Mouse (Mus musculus) intestine, postnatal 0 days (tissue): ENCODE measurements around the gene Ano9. TPM values are rescaled to one million over a fixed set of nuclear protein-coding genes. Genes with fewer than 3 reads are reported as not detected.
A peak's percentile ranks its signal among the peaks of the same experiment; 100 is the strongest.

ENCODE experiments used
- ATAC-seq: fragments of 200-750 bp; cut with Nextera tagmentation; 2 replicates; pipeline ENCODE4 v1.8.0; 2017; ENCODE audit warnings: mild to moderate bottlenecking, moderate TSS enrichment, moderate library complexity
- H3K27ac ChIP-seq: fragments of 300-500 bp; sonication (generic); 2 replicates; pipeline ENCODE4 v1.5.1; 2014; ENCODE audit warnings: mild to moderate bottlenecking, low read depth, low read length, moderate library complexity
- H3K27me3 ChIP-seq: fragments of 300-500 bp; sonication (generic); replicated peaks from 2 replicates; pipeline ENCODE4 v1.6.1; 2014; ENCODE audit warnings: low read length, mixed read lengths; ENCODE audit not compliant: control insufficient read depth, insufficient read depth
- H3K36me3 ChIP-seq: fragments of 300-500 bp; sonication (generic); 2 replicates; pipeline ENCODE4 v1.6.1; 2014; ENCODE audit warnings: mild to moderate bottlenecking, moderate library complexity; ENCODE audit not compliant: control insufficient read depth, insufficient read depth
- H3K4me1 ChIP-seq: fragments of 300-500 bp; sonication (generic); replicated peaks from 2 replicates; pipeline ENCODE4 v1.6.1; 2014; ENCODE audit warnings: antibody characterized with exemption, low read length, mixed read lengths; ENCODE audit not compliant: control insufficient read depth, insufficient read depth
- H3K4me2 ChIP-seq: fragments of 300-500 bp; sonication (generic); replicated peaks from 2 replicates; pipeline ENCODE4 v1.6.1; 2014; ENCODE audit warnings: low read depth, mild to moderate bottlenecking, moderate library complexity
- H3K4me3 ChIP-seq: fragments of 300-500 bp; sonication (generic); 2 replicates; pipeline ENCODE4 v1.5.1; 2014; ENCODE audit warnings: low read depth, low read length
- H3K9ac ChIP-seq: fragments of 300-500 bp; sonication (generic); 2 replicates; pipeline ENCODE4 v1.6.1; 2014; ENCODE audit warnings: mild to moderate bottlenecking, low read depth, low read length
- H3K9me3 ChIP-seq: fragments of 300-500 bp; sonication (generic); 2 replicates; pipeline ENCODE4 v1.6.1; 2016; ENCODE audit warnings: mixed run types; ENCODE audit not compliant: control insufficient read depth
- CTCF ChIP-seq: sonication (generic); IDR thresholded peaks from 2 replicates; pipeline ENCODE4 v1.5.1; 2016; ENCODE audit warnings: low read depth, mild to moderate bottlenecking, control low read depth, antibody characterized with exemption, moderate library complexity
- WGBS: fragments of 180-500 bp; shearing (Covaris S2); extraction: QIAGEN DNeasy Blood & Tissue Kit; methylation state at CpG from one replicate; pipeline ENCODE4 v1.1.7; 2014; 5-methylcytosine and 5-hydroxymethylcytosine counted together
- polyA plus RNA-seq: library from polyadenylated mRNA; unstranded; fragments of >200 nt; fragmentation: Nextera tagmentation; extraction: Ambion mirVana; gene quantifications from 2 replicates; pipeline ENCODE4 v1.2.1, GENCODE M21; 2015

Gene Ano9
- polyA plus RNA-seq, 1 experiment from 2014 or later: 46.8 TPM

DNA sequence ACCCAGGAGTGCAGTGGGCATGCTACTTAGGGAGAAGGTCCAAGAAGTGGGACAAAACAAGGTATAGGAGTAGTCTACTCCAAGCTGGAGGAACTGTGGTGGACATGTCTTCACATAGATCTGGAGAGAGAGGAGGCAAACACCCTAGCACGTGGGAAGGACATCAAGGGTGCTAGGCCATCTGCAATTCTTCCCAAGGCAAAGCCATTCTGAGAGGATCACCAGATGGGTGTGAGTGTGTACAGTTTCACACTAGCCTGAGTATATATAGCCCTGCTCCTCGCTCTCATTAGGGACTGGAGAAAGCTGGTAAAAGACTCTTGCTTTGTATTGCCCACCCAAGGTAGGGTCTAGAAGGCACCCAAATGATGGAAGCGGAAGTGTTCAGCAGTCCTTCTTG is 54.3 kb downstream of the Ano9 start:
- no peak overlapping the region for H3K27ac ChIP-seq
- no peak for ATAC-seq

DNA sequence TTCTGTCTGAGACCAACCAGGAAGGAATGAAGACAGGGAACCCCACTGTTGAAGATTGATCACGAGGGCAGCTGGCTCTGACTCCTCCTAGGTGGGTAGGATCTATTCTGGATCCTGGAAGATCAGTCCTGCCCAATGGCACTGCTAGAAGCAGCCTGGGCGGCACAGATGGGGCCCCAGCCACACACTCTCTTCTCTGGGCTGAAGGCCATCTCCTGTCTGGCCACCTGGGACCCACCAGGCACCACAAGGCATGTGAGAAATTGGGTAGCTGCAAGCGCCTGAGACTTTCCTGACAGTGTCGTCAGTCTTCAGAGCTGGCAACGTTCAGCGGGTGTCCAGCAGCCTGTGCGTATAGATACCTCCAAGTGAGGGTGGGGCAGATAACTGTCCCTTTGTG is 55.1 kb downstream of the Ano9 start:
- peaks cover 8% of the 10 kb centered on the region; the same call in 1 of the 2 replicates for H3K27me3 ChIP-seq
- ATAC-seq: no peak
- no peak for TF ChIP-seq CTCF
- no peaks in the 10 kb centered on the region for H3K9me3 ChIP-seq
- H3K4me2 ChIP-seq: no peak overlapping the region
- no peak overlapping the region for H3K4me3 ChIP-seq
- peaks cover 6% of the 10 kb centered on the region; the same call in 1 of the 2 replicates for H3K4me1 ChIP-seq
- 63% methylated on average over 7 of the region's 7 CpGs for WGBS
- H3K27ac ChIP-seq: no peak overlapping the region
- H3K36me3 ChIP-seq: 0 out of 2 replicates have a peak, but pooled peaks cover 4% of the 10 kb centered on the region
- no peak overlapping the region for H3K9ac ChIP-seq

More for the DNA sequence above, 54.3 kb downstream of the Ano9 start:
- no peaks in the 10 kb centered on the region for H3K9me3 ChIP-seq
- peaks cover 6% of the 10 kb centered on the region; the same call in 1 of the 2 replicates for H3K4me1 ChIP-seq
- 0 out of 2 replicates have a peak, but pooled peaks cover 4% of the 10 kb centered on the region for H3K36me3 ChIP-seq
- H3K4me2 ChIP-seq: no peak overlapping the region
- 84% methylated on average over 3 of the region's 3 CpGs for WGBS
- H3K27me3 ChIP-seq: peaks cover 8% of the 10 kb centered on the region; the same call in 1 of the 2 replicates
- TF ChIP-seq CTCF: no peak
- H3K4me3 ChIP-seq: no peak overlapping the region
- H3K9ac ChIP-seq: no peak overlapping the region

DNA sequence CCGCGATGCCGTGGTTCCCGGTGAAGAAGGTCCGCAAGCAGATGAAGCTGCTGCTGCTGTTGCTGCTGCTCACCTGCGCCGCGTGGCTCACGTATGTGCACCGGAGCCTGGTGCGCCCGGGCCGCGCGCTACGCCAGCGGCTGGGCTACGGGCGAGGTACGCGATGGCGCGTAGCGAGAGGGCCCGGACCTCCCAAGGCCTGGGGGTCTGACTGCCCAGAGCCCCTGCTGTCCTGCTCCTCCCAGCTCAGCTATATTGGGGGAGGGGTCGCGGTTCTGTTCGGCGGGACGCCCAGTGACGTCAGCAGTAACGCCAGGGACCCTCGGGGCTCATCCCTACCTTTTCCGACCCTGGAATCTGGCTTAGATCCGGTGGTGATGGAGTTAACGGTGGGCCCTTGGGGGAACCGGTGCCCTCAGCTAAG is 56.3 kb downstream of the Ano9 start:
- Histone ChIP-seq H3K4me1 (peaks cover 6% of the 10 kb centered on the region; the same call in 1 of the 2 replicates), H3K9me3 (no peaks in the 10 kb centered on the region), H3K27me3 (peaks cover 8% of the 10 kb centered on the region; the same call in 1 of the 2 replicates), H3K27ac (no peak overlapping the region), H3K4me2 (peak overlapping the region; percentile 97), H3K4me3 (peak overlapping the region; percentile 52), H3K9ac (peak overlapping the region; percentile 55; the same call in 1 of the 2 replicates), H3K36me3 (0 out of 2 replicates have a peak, but pooled peaks cover 4% of the 10 kb centered on the region)
- 3% methylated on average over 35 of the region's 37 CpGs for WGBS
- TF ChIP-seq CTCF: no peak
- no peak; the same call in 1 of the 2 replicates for ATAC-seq

DNA sequence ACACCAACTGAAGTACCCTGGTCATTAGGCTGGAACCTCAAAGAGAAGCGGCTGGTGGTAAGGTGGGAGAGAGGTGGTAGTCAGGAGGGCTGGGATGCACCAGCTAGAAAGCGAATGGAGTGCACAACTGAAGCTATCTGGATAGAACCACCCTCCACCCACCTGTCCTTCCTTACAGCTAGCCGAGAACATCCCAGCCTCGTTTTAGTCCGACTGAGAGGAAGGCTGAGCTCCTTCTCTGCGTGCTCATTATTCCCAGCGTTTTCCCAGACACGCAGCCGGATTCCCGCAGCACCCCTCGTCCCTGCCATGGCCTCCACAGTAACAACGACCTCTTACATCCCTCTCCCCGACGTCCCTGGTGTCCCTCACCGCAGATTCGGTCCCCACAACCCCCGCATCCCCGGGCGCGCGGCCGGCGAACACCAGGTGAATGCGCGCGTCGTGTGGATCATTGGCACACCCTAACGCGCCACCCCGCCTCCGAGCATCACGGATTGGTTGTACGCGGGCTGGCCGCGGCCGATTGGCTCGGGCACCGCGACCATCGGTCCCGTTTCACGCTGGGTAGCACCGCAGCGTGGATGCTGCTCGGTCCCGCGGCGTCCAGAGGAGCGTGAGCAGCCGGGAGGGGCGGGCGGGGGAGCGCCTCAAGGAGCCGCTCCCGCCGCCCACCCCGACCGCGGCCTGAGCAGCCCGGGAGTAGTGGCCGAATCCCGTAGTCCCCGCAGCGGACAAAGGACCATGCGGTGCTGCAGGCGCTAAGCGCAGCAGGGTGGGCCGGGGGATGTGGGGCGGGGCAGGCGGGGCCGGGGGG is 57.0 kb downstream of the Ano9 start, which contains the start of gene B4galnt4:
TSS of gene B4galnt4 (plus strand) at position 679 of the 817 bp plus-strand sequence.
- Histone ChIP-seq H3K9me3 (no peaks in the 10 kb centered on the region), H3K27ac (no peak within 1 kb of the TSS; the same call in 1 of the 2 replicates), H3K27me3 (peaks cover 8% of the 10 kb centered on the region; the same call in 1 of the 2 replicates), H3K4me3 (peak within 1 kb of the TSS; percentile 52), H3K4me1 (peaks cover 6% of the 10 kb centered on the region; the same call in 1 of the 2 replicates), H3K4me2 (peak within 1 kb of the TSS; percentile 97), H3K9ac (peak within 1 kb of the TSS; percentile 55), H3K36me3 (0 out of 2 replicates have a peak, but pooled peaks cover 4% of the 10 kb centered on the region)
- under 1% methylated on average over 71 of the region's 72 CpGs for WGBS
- ATAC-seq: peak; percentile 63
- no peak for TF ChIP-seq CTCF

DNA sequence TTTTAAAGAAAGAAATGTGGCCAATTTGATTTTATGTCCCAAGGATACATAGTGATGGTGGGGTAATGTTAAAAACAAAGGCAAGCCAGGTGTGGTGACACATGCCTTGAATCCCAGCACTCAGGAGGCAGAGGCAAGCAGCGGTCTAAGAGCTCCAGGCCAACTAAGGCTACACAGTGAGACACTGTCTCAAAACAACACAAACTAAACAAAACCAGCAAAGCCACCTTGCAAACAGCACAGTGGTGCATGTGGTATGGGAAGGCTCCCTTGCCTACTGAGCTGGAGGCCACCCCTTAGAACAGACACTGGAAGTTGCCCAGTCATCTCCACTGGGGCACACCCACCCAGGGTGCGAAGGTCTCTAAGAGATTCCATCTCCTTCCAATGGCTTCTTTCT is 57.7 kb downstream of the Ano9 start:
- Histone ChIP-seq H3K4me2 (peak overlapping the region; percentile 97), H3K27ac (no peak overlapping the region; the same call in 1 of the 2 replicates), H3K4me3 (no peak overlapping the region), H3K9ac (no peak overlapping the region), H3K36me3 (0 out of 2 replicates have a peak, but pooled peaks cover under 1% of the 10 kb centered on the region), H3K4me1 (peaks cover 6% of the 10 kb centered on the region; the same call in 1 of the 2 replicates), H3K9me3 (no peaks in the 10 kb centered on the region), H3K27me3 (peaks cover 8% of the 10 kb centered on the region; the same call in 1 of the 2 replicates)
- no peak for ATAC-seq
- TF ChIP-seq CTCF: no peak
- WGBS: 58% methylated on average over 2 of the region's 2 CpGs
